Mouse (Mus musculus) hindbrain, postnatal 0 days (tissue): ENCODE measurements at regions not wholly inside any gene's neighbourhood (a gene's known extent, or its start where the extent isn't known, plus 50 kb on each side); places are given as distances from the start of the nearest gene placed in this dataset.

Experiments used
- ATAC-seq: fragments of 200-750 bp; cut with Nextera tagmentation; 2 replicates; pipeline ENCODE4 v1.8.0; 2017; ENCODE audit warnings: mild to moderate bottlenecking, moderate TSS enrichment, moderate library complexity
- DNase-seq: peaks from one replicate; pipeline ENCODE4 v3.0.0-alpha.2; 2015; ENCODE audit warnings: low spot score
- H3K27ac ChIP-seq: fragments of 300-500 bp; sonication (generic); 2 replicates; pipeline ENCODE4 v1.5.1; 2014; ENCODE audit warnings: mild to moderate bottlenecking
- H3K27me3 ChIP-seq: fragments of 300-500 bp; sonication (generic); 2 replicates; pipeline ENCODE4 v1.6.1; 2014; ENCODE audit warnings: low read length, mixed read lengths; ENCODE audit not compliant: insufficient read depth
- H3K36me3 ChIP-seq: fragments of 300-500 bp; sonication (generic); 2 replicates; pipeline ENCODE4 v1.6.1; 2014; ENCODE audit warnings: low read length, mixed read lengths; ENCODE audit not compliant: insufficient read depth
- H3K4me1 ChIP-seq: fragments of 300-500 bp; sonication (generic); 2 replicates; pipeline ENCODE4 v1.6.1; 2014; ENCODE audit warnings: antibody characterized with exemption, low read length, mixed read lengths; ENCODE audit not compliant: insufficient read depth
- H3K4me2 ChIP-seq: fragments of 300-500 bp; sonication (generic); 2 replicates; pipeline ENCODE4 v1.6.1; 2014; ENCODE audit warnings: low read depth, mild to moderate bottlenecking, low read length, moderate library complexity, mixed read lengths
- H3K4me3 ChIP-seq: fragments of 300-500 bp; sonication (generic); 2 replicates; pipeline ENCODE4 v1.5.1; 2014; ENCODE audit warnings: low read length
- H3K9ac ChIP-seq: fragments of 300-500 bp; sonication (generic); replicated peaks from 2 replicates; pipeline ENCODE4 v1.6.1; 2014; ENCODE audit warnings: mild to moderate bottlenecking, low read length, moderate library complexity, mixed read lengths
- H3K9me3 ChIP-seq: fragments of 300-500 bp; sonication (generic); 2 replicates; pipeline ENCODE4 v1.6.1; 2016; ENCODE audit warnings: low read length, mixed read lengths
- CTCF ChIP-seq: IDR thresholded peaks from 2 replicates; pipeline ENCODE4 v1.5.1; 2016; ENCODE audit warnings: antibody characterized with exemption, control low read depth, low read depth
- WGBS: fragments of 180-500 bp; shearing (Covaris S2); extraction: QIAGEN DNeasy Blood & Tissue Kit; methylation state at CpG from one replicate; pipeline ENCODE4 v1.1.7; 2014; 5-methylcytosine and 5-hydroxymethylcytosine counted together

- Histone ChIP-seq H3K4me3 (no peak overlapping the region), H3K4me1 (no peaks in the 10 kb centered on the region), H3K36me3 (no peaks in the 10 kb centered on the region), H3K9me3 (no peaks in the 10 kb centered on the region), H3K27ac (no peak overlapping the region), H3K4me2 (no peak overlapping the region), H3K9ac (no peak overlapping the region), H3K27me3 (no peaks in the 10 kb centered on the region)
- WGBS, result 68% methylated on average over 3 of the region's 3 CpGs
- DNase-seq (no peak), ATAC-seq (no peak)
- no peak for TF ChIP-seq CTCF
Measured at GRCm38 (mm10) chr12:96594845-96595244, 902.8 kb downstream of the Flrt2 start.

- no peak for TF ChIP-seq CTCF
- Histone ChIP-seq H3K36me3 (no peaks in the 10 kb centered on the region), H3K4me2 (no peak overlapping the region), H3K9me3 (no peaks in the 10 kb centered on the region), H3K4me1 (no peaks in the 10 kb centered on the region), H3K27me3 (no peaks in the 10 kb centered on the region), H3K27ac (no peak overlapping the region), H3K9ac (no peak overlapping the region), H3K4me3 (no peak overlapping the region)
- DNase-seq (no peak), ATAC-seq (no peak)
- 73% methylated on average over 2 of the region's 2 CpGs for WGBS
Measured at GRCm38 (mm10) chr12:96615134-96615533, 923.1 kb downstream of the Flrt2 start.

GRCm38 (mm10) chr12:96615850-96616249 lies 923.8 kb downstream of the Flrt2 start:
- TF ChIP-seq CTCF, result no peak
- H3K4me1 ChIP-seq, result no peaks in the 10 kb centered on the region
- DNase-seq, result no peak
- no peak overlapping the region for H3K4me3 ChIP-seq
- H3K27me3 ChIP-seq, result no peaks in the 10 kb centered on the region
- 88% methylated on average over 4 of the region's 4 CpGs for WGBS
- H3K4me2 ChIP-seq, result no peak overlapping the region
- H3K9me3 ChIP-seq, result no peaks in the 10 kb centered on the region
- H3K36me3 ChIP-seq, result no peaks in the 10 kb centered on the region
- no peak for ATAC-seq
- H3K9ac ChIP-seq, result no peak overlapping the region
- H3K27ac ChIP-seq, result no peak overlapping the region

GRCm38 (mm10) chr12:96617226-96617625 lies 925.2 kb downstream of the Flrt2 start:
- Histone ChIP-seq H3K4me3 (no peak overlapping the region), H3K27ac (no peak overlapping the region), H3K9ac (no peak overlapping the region), H3K27me3 (no peaks in the 10 kb centered on the region), H3K36me3 (no peaks in the 10 kb centered on the region), H3K4me1 (no peaks in the 10 kb centered on the region), H3K4me2 (no peak overlapping the region), H3K9me3 (no peaks in the 10 kb centered on the region)
- ATAC-seq (no peak), DNase-seq (no peak)
- no peak for TF ChIP-seq CTCF
- 95% methylated on average over 2 of the region's 2 CpGs for WGBS
